Mouse (Mus musculus) ES-Bruce4 (cell line): ENCODE results near the gene Nptx1.

ENCODE experiments used
- CTCF ChIP-seq: IDR thresholded peaks from one replicate; pipeline ENCODE4 v1.8.1; 2011; ENCODE audit warnings: low read depth, low read length
- EP300 ChIP-seq: IDR thresholded peaks from 2 replicates; pipeline ENCODE4 v1.6.1; 2011; ENCODE audit warnings: low read depth, low read length; ENCODE audit not compliant: insufficient read depth

DNA sequence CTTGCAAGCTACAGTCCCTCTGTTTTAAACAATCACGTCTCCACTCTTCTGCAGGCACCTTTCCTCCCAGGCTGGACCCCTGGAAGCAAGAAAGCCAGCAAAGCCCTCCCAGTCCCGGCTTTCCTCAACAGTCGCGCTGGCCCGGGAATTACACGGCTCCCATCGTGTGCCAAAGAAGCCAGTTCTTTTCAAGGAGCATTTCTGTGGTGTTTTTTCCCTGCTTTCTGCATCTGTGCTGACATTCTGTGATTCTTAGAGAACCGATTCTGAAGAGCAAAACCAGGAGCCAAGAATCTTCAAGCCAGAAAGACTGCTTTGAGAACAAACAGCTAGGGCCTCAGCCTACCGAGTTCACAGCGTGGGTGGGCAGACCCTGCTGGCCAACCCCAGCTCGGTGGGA lies 18.6 kb downstream of the Nptx1 start:
- no peak for TF ChIP-seq EP300
- TF ChIP-seq CTCF: no peak
